Mouse (Mus musculus): ENCODE data around the gene Ppp1r37.

DNA sequence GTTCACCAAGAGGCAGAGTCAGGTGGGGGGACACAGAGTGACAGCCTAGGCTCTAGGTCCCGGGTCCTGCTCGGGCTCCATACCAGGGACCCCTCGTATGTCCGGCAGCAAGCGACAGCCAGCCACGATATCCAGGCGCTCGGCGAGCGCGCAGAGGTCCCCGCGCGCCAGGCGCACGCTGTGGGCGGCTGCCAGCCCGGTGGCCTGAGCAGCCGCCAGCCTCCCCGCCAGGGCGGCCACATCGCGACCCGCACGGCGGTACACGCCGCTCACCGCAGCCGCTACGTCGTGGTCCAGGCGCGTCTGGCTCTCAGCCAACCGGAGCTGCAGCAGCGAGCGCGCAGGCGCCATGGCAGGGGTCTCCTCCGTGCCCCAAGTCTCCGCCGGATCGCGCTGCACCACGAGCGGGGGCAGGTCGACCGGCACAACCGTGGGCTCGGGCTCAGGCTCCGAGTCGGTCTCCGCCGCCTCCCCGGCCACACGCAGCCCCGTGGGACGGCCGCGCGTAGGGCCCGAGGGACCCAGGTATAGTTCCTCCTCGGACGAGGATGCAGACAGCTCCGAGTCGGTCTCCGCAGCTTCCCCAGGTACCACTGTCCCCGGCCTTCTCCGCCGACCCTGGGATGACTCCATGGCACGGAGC, 55.8 kb downstream of the Ppp1r37 start:
- TF ChIP-seq CTCF (IDR thresholded peaks at IDR 0.05; ENCODE audit: low read depth, low read length) (no peak), POLR2A (IDR thresholded peaks at IDR 0.05; ENCODE audit: borderline replicate concordance, low read depth, low read length) (no peak)
